Mouse (Mus musculus): Measurements from ENCODE around the gene Phka1. TPM values are rescaled to one million over a fixed set of nuclear protein-coding genes. Genes with fewer than 3 reads are reported as not detected.
"Not testable (repeated sequence)": the region's sequence is repeated elsewhere in the genome, so short reads cannot be mapped to it uniquely, and the experiment has no call there.

The Phka1 gene
- polyA plus RNA-seq (2011; ENCODE audit: insufficient read depth, insufficient read length, low replicate concordance, missing spikeins) = 1.5 and 2.2 TPM in 2 replicates

DNA sequence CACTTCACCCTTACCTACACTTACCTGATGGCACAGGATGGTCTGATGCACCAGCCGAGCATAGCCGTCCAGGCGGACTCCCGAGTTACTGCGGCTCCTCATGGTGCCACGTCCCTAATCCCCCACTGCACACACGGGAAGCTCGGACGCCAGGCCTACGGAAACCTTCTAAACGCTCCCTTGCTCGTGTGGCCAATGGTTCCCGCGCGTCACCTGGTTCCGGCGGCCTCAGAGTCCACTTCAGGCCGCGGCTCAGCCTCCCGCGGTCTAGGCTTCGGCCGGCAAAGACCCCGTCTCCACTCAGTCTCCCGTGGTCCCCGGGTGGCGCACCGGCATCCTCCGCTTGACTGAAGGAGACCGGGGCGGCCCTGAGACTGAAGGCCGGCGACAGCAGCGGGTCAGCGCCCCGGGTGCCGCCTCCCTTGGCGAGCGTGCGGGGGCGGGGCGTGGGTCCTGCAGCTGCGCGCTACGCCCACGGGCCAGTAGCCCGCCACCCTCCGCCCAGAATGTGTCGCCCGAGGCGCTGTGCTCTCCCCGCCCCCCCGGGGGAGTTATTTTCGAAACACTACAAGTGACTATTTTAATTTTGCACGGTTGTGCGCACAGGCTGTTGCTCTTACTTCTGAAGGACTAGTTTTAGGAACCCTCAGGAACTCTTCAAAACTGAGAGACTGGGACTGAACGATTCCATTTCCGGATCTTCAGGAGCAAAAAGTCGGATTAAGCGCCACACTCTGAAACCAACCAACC lies at the start of gene Phka1:
TSS of gene Phka1 (minus strand) at position 424 of the 750 bp plus-strand sequence.
- H3K27ac ChIP-seq (ENCODE audit: control insufficient read depth, insufficient read depth, low read depth, low read length, poor library complexity) = peak within 1 kb of the TSS; percentile 38
- TF ChIP-seq CTCF (IDR thresholded peaks at IDR 0.05; ENCODE audit: control insufficient read depth, insufficient read depth, low read length) = no peak
- TF ChIP-seq POLR2A (IDR thresholded peaks at IDR 0.05; ENCODE audit: borderline replicate concordance, control insufficient read depth, low read depth, low read length) = no peak
- peak within 1 kb of the TSS; percentile 59 for H3K4me3 ChIP-seq (replicated peaks; ENCODE audit: control insufficient read depth, low read depth, low read length)
- 12% methylated on average over 60 of the region's 60 CpGs for WGBS
- H3K4me1 ChIP-seq (ENCODE audit: control insufficient read depth, insufficient read depth, low read length) = no peaks in the 10 kb centered on the region; the same call in 1 of the 2 replicates

DNA sequence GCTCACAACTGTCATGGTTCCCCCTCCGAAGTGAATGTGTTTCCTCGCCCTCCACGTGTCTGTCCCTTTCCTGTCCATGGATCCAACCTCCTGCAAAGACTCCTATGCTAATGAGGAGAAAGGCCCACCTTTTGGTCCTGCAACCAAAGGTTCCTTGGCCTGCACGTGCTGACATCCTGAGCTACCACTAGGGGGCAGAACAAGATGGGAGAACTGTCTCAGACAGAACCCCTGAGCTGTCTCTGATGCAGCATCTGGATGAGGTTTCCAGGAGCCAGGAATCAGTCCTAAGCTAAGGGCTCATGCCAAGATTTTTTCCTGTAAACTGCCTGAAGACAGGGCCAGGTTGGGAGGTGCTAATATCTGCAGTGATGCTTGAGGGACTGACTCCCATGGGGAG lies 45.2 kb upstream of the Phka1 start:
- 27% methylated on average over 4 of the region's 4 CpGs for WGBS
- H3K27ac ChIP-seq (ENCODE audit: control insufficient read depth, insufficient read depth, low read depth, low read length, poor library complexity); H3K4me1 ChIP-seq (ENCODE audit: control insufficient read depth, insufficient read depth, low read length); H3K4me3 ChIP-seq (replicated peaks; ENCODE audit: control insufficient read depth, low read depth, low read length): not testable (repeated sequence)

DNA sequence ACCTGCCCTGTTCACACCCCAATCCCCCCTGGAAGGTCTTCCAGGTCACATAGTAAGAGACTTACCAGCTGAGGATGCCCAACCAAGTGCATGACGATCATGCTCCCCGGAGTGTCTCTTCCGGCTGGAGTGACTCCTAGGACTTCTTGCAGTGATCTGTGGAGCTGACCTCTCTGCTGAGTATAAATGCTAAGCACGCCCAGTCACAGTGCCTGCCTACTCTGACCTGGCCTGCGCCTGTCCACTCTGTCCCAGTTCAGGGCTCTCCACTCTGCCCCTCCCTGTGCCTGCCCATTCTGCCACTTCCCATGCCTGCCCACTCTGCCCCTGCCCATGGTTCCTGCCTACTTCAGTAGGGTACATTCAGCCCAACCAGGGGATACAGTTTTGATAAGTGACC lies 42.8 kb upstream of the Phka1 start, which contains the start of gene Gm3880:
TSS of gene Gm3880 (minus strand) at position 101 of the 400 bp plus-strand sequence.
- H3K4me1 ChIP-seq (ENCODE audit: control insufficient read depth, insufficient read depth, low read length); H3K27ac ChIP-seq (ENCODE audit: control insufficient read depth, insufficient read depth, low read depth, low read length, poor library complexity); H3K4me3 ChIP-seq (replicated peaks; ENCODE audit: control insufficient read depth, low read depth, low read length): not testable (repeated sequence)
- 73% methylated on average over 5 of the region's 5 CpGs for WGBS

DNA sequence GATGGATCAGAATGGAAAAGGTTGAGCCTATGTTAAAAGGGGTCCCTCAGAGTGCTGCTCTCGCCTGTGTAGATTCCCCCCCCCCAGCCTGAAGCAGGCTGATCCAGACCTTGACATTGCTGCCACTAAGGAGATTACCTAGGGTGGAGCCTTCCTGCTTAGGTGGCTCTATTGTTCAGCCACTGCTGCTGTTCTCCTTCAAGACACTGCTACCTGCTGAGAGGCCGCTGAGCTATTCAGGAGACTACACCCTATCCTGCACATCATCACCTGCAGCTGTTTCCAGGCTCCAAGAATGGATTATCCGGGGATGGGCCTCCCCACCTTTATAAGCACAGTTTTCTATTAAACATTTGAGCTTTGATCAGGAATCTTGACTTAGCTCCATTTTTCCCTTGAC lies 40.7 kb upstream of the Phka1 start:
- not testable (repeated sequence) for H3K4me3 ChIP-seq (replicated peaks; ENCODE audit: control insufficient read depth, low read depth, low read length); H3K27ac ChIP-seq (ENCODE audit: control insufficient read depth, insufficient read depth, low read depth, low read length, poor library complexity); H3K4me1 ChIP-seq (ENCODE audit: control insufficient read depth, insufficient read depth, low read length)
- WGBS = 65% methylated on average over 3 of the region's 3 CpGs

DNA sequence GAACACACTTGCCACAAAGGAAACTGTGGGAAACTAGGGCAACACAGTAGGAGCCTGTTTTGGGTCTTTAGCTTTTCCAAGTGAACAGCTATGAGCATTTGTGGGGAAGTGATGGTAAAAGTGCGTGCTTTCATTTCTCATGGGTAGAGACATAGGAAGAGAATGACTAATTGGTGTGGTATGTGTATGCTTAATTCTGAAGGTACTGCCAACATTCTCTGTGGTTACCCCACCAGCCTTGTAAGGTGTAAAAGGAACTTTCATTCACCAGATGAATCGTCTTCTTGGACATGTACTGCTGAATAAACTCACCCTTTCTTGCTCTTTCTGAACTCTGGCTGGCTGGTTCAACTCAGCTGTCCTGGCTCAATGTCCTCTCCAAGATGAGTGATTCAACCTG lies 22.6 kb upstream of the Phka1 start:
- WGBS = 46% methylated on average over 2 of the region's 2 CpGs

DNA sequence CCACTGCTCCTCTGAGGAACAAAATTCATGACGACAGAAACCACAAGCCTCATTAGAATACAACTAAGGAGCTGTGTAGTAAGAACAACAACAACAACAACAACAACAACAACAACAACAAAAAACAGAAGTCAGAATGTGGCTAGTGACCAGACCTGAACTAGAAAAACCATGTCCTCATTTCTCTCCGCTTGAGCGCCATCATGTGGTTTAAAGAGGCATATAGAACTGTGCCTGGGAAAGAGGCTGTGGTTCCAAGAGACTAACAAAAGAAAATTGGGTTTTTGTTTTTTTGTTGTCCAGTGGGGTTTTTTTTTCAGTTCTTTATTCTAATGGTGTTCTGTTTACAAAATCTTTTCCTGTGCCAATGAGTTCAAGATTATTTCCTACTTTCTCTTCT lies 16.7 kb upstream of the Phka1 start:
- 21% methylated on average over 3 of the region's 3 CpGs for WGBS

More for the DNA sequence above, 22.6 kb upstream of the Phka1 start:
- H3K4me1 ChIP-seq (ENCODE audit: control insufficient read depth, insufficient read depth, low read length) = no peaks in the 10 kb centered on the region
- no peak overlapping the region for H3K27ac ChIP-seq (ENCODE audit: control insufficient read depth, insufficient read depth, low read depth, low read length, poor library complexity)
- TF ChIP-seq POLR2A (IDR thresholded peaks at IDR 0.05; ENCODE audit: borderline replicate concordance, control insufficient read depth, low read depth, low read length) (no peak), CTCF (IDR thresholded peaks at IDR 0.05; ENCODE audit: control insufficient read depth, insufficient read depth, low read length) (no peak)
- H3K4me3 ChIP-seq (replicated peaks; ENCODE audit: control insufficient read depth, low read depth, low read length) = no peak overlapping the region

DNA sequence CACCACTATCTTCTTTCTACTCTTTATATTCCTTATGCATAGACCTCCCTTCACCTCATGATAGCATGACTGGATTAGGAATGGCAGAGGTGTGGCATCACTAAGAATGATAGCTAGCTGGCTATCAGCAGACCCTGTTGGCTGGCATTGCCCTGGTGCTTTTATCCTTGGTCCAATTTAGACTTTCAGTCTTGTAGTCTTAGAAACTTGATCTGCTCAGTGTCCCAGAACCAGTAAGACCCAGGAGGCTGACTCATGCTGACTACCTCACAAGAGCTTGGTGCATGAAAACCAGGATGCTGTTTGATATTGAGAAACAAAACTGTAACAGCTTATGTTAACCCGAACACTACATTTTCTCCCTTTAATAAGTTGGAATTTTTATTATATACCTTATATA lies 1.6 kb upstream of the Phka1 start:
- TF ChIP-seq POLR2A (IDR thresholded peaks at IDR 0.05; ENCODE audit: borderline replicate concordance, control insufficient read depth, low read depth, low read length) = no peak
- Histone ChIP-seq H3K4me1 (ENCODE audit: control insufficient read depth, insufficient read depth, low read length) (no peaks in the 10 kb centered on the region; the same call in 1 of the 2 replicates), H3K27ac (ENCODE audit: control insufficient read depth, insufficient read depth, low read depth, low read length, poor library complexity) (no peak overlapping the region), H3K4me3 (replicated peaks; ENCODE audit: control insufficient read depth, low read depth, low read length) (no peak overlapping the region)
- WGBS = 83% methylated on average over 1 of the region's 1 CpGs

More for the DNA sequence above, 16.7 kb upstream of the Phka1 start:
- no peak overlapping the region for H3K4me3 ChIP-seq (replicated peaks; ENCODE audit: control insufficient read depth, low read depth, low read length)
- no peak overlapping the region for H3K27ac ChIP-seq (ENCODE audit: control insufficient read depth, insufficient read depth, low read depth, low read length, poor library complexity)
- H3K4me1 ChIP-seq (ENCODE audit: control insufficient read depth, insufficient read depth, low read length) = no peaks in the 10 kb centered on the region
- TF ChIP-seq CTCF (IDR thresholded peaks at IDR 0.05; ENCODE audit: control insufficient read depth, insufficient read depth, low read length) (no peak), POLR2A (IDR thresholded peaks at IDR 0.05; ENCODE audit: borderline replicate concordance, control insufficient read depth, low read depth, low read length) (no peak)

DNA sequence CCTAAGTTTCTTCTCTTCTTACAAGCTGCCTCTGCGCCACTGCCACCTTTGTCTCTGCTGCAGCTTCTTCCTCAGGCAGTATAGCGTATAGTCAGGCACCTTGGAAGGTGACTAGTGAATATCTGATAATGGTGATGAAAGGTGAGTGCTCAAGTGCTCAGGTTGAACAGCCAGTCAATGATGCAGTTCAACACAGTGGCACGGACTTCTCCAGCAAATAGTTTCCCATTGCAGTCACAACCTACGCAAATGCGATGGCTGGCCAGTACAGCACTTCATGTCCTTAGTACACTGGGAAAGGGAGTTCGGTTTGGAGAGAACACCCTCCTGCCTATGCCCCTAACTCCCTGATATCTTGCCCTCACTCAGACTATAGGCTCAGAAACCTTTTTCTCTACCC lies 1.1 kb upstream of the Phka1 start:
- TF ChIP-seq CTCF (IDR thresholded peaks at IDR 0.05; ENCODE audit: control insufficient read depth, insufficient read depth, low read length) (no peak), POLR2A (IDR thresholded peaks at IDR 0.05; ENCODE audit: borderline replicate concordance, control insufficient read depth, low read depth, low read length) (no peak)
- 37% methylated on average over 6 of the region's 6 CpGs for WGBS
- no peak overlapping the region for H3K4me3 ChIP-seq (replicated peaks; ENCODE audit: control insufficient read depth, low read depth, low read length)
- no peak overlapping the region for H3K27ac ChIP-seq (ENCODE audit: control insufficient read depth, insufficient read depth, low read depth, low read length, poor library complexity)
- H3K4me1 ChIP-seq (ENCODE audit: control insufficient read depth, insufficient read depth, low read length) = no peaks in the 10 kb centered on the region; the same call in 1 of the 2 replicates

DNA sequence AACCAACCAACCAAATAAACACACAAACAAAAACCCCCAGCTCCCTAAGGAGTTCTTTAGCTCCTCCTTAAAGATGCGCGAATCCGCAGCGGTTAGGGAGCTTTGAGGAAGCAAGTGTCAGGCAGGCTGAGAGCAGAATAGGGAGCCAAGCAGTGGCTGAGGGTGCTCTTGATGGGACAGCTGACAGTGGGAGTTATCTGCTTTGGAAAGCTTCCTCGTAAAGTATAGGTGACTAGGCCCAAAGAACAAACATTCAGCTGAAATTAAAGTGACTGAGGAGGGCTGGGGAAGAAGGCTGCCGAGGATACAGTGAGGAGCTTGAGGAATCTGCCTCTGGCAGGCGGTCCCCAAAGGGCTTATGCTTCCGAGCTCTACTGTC lies 516 bp upstream of the Phka1 start:
- TF ChIP-seq POLR2A (IDR thresholded peaks at IDR 0.05; ENCODE audit: borderline replicate concordance, control insufficient read depth, low read depth, low read length) = no peak
- TF ChIP-seq CTCF (IDR thresholded peaks at IDR 0.05; ENCODE audit: control insufficient read depth, insufficient read depth, low read length) = no peak
- H3K4me1 ChIP-seq (ENCODE audit: control insufficient read depth, insufficient read depth, low read length) = no peaks in the 10 kb centered on the region; the same call in 1 of the 2 replicates
- H3K4me3 ChIP-seq (replicated peaks; ENCODE audit: control insufficient read depth, low read depth, low read length) = peak overlapping the region; percentile 59
- 15% methylated on average over 8 of the region's 8 CpGs for WGBS
- peak overlapping the region; percentile 38 for H3K27ac ChIP-seq (ENCODE audit: control insufficient read depth, insufficient read depth, low read depth, low read length, poor library complexity)
